Mouse (Mus musculus) layer of hippocampus, postnatal 25 days (tissue): ENCODE results near the gene Sprr1b. TPM values are rescaled to one million over a fixed set of nuclear protein-coding genes. Genes with fewer than 3 reads are reported as not detected.
"Not testable (repeated sequence)": the region's sequence is repeated elsewhere in the genome, so short reads cannot be mapped to it uniquely, and the experiment has no call there.

ENCODE experiments used
- DNase-seq, 2 experiments: peaks; one replicate each; pipeline ENCODE4 v3.0.0; 2022; ENCODE audit warnings: mixed read lengths in 2 of 2, low spot score in 1 of 2; ENCODE audit errors: extremely low spot score in 1 of 2
- total RNA-seq, 2 experiments: library from RNA; stranded (reverse); gene quantifications; 2 replicates each; pipeline ENCODE4 v1.2.3; 2021

Gene Sprr1b
- total RNA-seq = not detected

GRCm38 (mm10) chr3:92438689-92439088 lies at the start of gene Sprr1b:
Sprr1b (minus strand) TSS chr3:92438789.
- DNase-seq = no peak

- DNase-seq = no peak
Measured at GRCm38 (mm10) chr3:92486307-92486706, 47.7 kb upstream of the Sprr1b start.

GRCm38 (mm10) chr3:92485863-92486262 lies 47.3 kb upstream of the Sprr1b start, which contains the start of gene Sprr1a:
Sprr1a (minus strand) TSS chr3:92485895.
- DNase-seq = no peak

GRCm38 (mm10) chr3:92481249-92481648 lies 42.7 kb upstream of the Sprr1b start:
- DNase-seq = not testable (repeated sequence)

- DNase-seq = no peak
Measured at GRCm38 (mm10) chr3:92470111-92470510, 31.5 kb upstream of the Sprr1b start.

GRCm38 (mm10) chr3:92467424-92467823 lies 28.8 kb upstream of the Sprr1b start:
- DNase-seq = no peak

GRCm38 (mm10) chr3:92466576-92466975 lies 28.0 kb upstream of the Sprr1b start:
- DNase-seq = no peak

GRCm38 (mm10) chr3:92458620-92459019 lies 20.0 kb upstream of the Sprr1b start, which contains the start of gene Sprr3:
Sprr3 (minus strand) TSS chr3:92458720.
- no peak for DNase-seq

GRCm38 (mm10) chr3:92455151-92455550 lies 16.6 kb upstream of the Sprr1b start:
- DNase-seq = no peak

GRCm38 (mm10) chr3:92440177-92440576 lies 1.6 kb upstream of the Sprr1b start:
- DNase-seq = no peak

- DNase-seq = no peak
Measured at GRCm38 (mm10) chr3:92432282-92432681, 6.3 kb downstream of the Sprr1b start, which contains the start of gene Sprr2k. Sprr2k (plus strand) TSS chr3:92432582.

GRCm38 (mm10) chr3:92429323-92429722 lies 9.3 kb downstream of the Sprr1b start, which contains the start of gene Gm9774:
Gm9774 (minus strand) TSS chr3:92429423.
- DNase-seq = no peak

GRCm38 (mm10) chr3:92417782-92418181 lies 20.8 kb downstream of the Sprr1b start, which contains the start of gene Sprr2j-ps:
Sprr2j-ps (plus strand) TSS chr3:92418082.
- no peak for DNase-seq

GRCm38 (mm10) chr3:92407691-92408090 lies 30.9 kb downstream of the Sprr1b start, which contains the start of gene Sprr2i:
Sprr2i (plus strand) TSS chr3:92407991.
- DNase-seq = no peak

GRCm38 (mm10) chr3:92394301-92394700 lies 44.3 kb downstream of the Sprr1b start:
- DNase-seq = no peak

Other genes starting within 250 kb of the Sprr1b start
- not detected for gene Sprr2a1, start 223.0 kb downstream of the Sprr1b start, total RNA-seq
- gene Sprr2a2, start 222.9 kb downstream of the Sprr1b start, total RNA-seq = not detected
- not detected for gene Sprr2a3, start 153.4 kb downstream of the Sprr1b start, total RNA-seq
- not detected for gene Sprr2b, start 122.2 kb downstream of the Sprr1b start, total RNA-seq
- not detected for gene Sprr2d, start 99.6 kb downstream of the Sprr1b start, total RNA-seq
- gene Sprr2e, start 86.6 kb downstream of the Sprr1b start, total RNA-seq = not detected
- gene Sprr2f, start 73.6 kb downstream of the Sprr1b start, total RNA-seq = not detected
- gene Sprr2h, start 53.1 kb downstream of the Sprr1b start, total RNA-seq = not detected
- gene Sprr2i, start 30.8 kb downstream of the Sprr1b start, total RNA-seq = not detected
- not detected for gene Sprr2j-ps, start 20.7 kb downstream of the Sprr1b start, total RNA-seq
- 1 to 10 TPM; 2.3 to 3.6 TPM for gene Gm9774, start 9.4 kb downstream of the Sprr1b start, total RNA-seq
- not detected for gene Sprr2k, start 6.2 kb downstream of the Sprr1b start, total RNA-seq
- gene Sprr3, start 19.9 kb upstream of the Sprr1b start, total RNA-seq = not detected
- gene Sprr1a, start 47.1 kb upstream of the Sprr1b start, total RNA-seq = not detected
- gene Sprr4, start 61.7 kb upstream of the Sprr1b start, total RNA-seq = not detected
- gene 2310046K23Rik, start 95.7 kb upstream of the Sprr1b start, total RNA-seq = not detected
- gene Ivl, start 134.9 kb upstream of the Sprr1b start, total RNA-seq = not detected
- not detected for gene Smcp, start 150.2 kb upstream of the Sprr1b start, total RNA-seq
- not detected for gene 2210017I01Rik, start 168.7 kb upstream of the Sprr1b start, total RNA-seq
- not detected for gene Lce6a, start 182.9 kb upstream of the Sprr1b start, total RNA-seq
- gene Lce1a1, start 209.5 kb upstream of the Sprr1b start, total RNA-seq = not detected
- not detected for gene Lce1b, start 218.1 kb upstream of the Sprr1b start, total RNA-seq
- not detected for gene Lce1a2, start 231.5 kb upstream of the Sprr1b start, total RNA-seq
- gene Lce1c, start 240.5 kb upstream of the Sprr1b start, total RNA-seq = not detected
- gene Lce1d, start 248.4 kb upstream of the Sprr1b start, total RNA-seq = not detected